Mouse (Mus musculus) brain, embryonic 14.5 days (tissue): ENCODE data around the gene Rgma.

Experiments used
- CTCF ChIP-seq: fragments of 200-500 bp; IDR thresholded peaks from 2 replicates; pipeline ENCODE4 v1.5.1; 2012; ENCODE audit warnings: inconsistent platforms, mild to moderate bottlenecking, moderate library complexity, borderline replicate concordance; ENCODE audit not compliant: insufficient read depth, insufficient read length; ENCODE audit errors: extremely low read depth
- POLR2A ChIP-seq: fragments of 200-500 bp; IDR thresholded peaks from 2 replicates; pipeline ENCODE4 v1.6.1; 2012; ENCODE audit warnings: mild to moderate bottlenecking, inconsistent platforms, borderline replicate concordance; ENCODE audit not compliant: poor library complexity, insufficient read depth, insufficient read length, severe bottlenecking; ENCODE audit errors: extremely low read depth

- no peak for TF ChIP-seq POLR2A
- no peak for TF ChIP-seq CTCF
These were observed 92.4 kb downstream of the Rgma start for GRCm38 (mm10) chr7:73467741-73468140.
